Mouse (Mus musculus) layer of hippocampus, adult 18-20 months (tissue): ENCODE data around the gene Gripap1. TPM values are rescaled to one million over a fixed set of nuclear protein-coding genes. Genes with fewer than 3 reads are reported as not detected.

Source experiments
- DNase-seq, 2 experiments: peaks; one replicate each; pipeline ENCODE4 v3.0.0; 2022; ENCODE audit warnings: low spot score in 2 of 2
- microRNA-seq, 2 experiments: library from miRNA; unstranded; fragments of <30 nt; microRNA quantifications; one replicate each; pipeline ENCODE4 v1.2.0; 2021
- total RNA-seq, 2 experiments: library from RNA; stranded (reverse); gene quantifications; 2 replicates each; pipeline ENCODE4 v1.2.3; 2021

Gene Gripap1
- total RNA-seq, 2 experiments from 2014 or later: 95.3 to 105 TPM

GRCm38 (mm10) chrX:7867141-7867540 lies 77.6 kb downstream of the Gripap1 start:
- no peak for DNase-seq

GRCm38 (mm10) chrX:7868506-7868905 lies 78.9 kb downstream of the Gripap1 start:
- no peak for DNase-seq

- no peak for DNase-seq
These were observed 80.3 kb downstream of the Gripap1 start for GRCm38 (mm10) chrX:7869826-7870225.

Small RNA genes lying within 50 kb of the gene (microRNA-seq; reads per million reads assigned to microRNA genes)
- gene Mir1198: 67.3 to 68.8 reads per million in 2 experiments

Other genes starting within 250 kb of the Gripap1 start
- not detected for gene Foxp3, start 216.1 kb upstream of the Gripap1 start, total RNA-seq
- 10 to 100 TPM; 20.0 to 22.5 TPM for gene Ppp1r3f, start 215.5 kb upstream of the Gripap1 start, total RNA-seq
- gene Ccdc22, start 184.2 kb upstream of the Gripap1 start, total RNA-seq: 10 to 100 TPM; 23.7 to 24.5 TPM
- gene Cacna1f, start 182.7 kb upstream of the Gripap1 start, total RNA-seq: not detected
- gene Syp, start 151.3 kb upstream of the Gripap1 start, total RNA-seq: 1,000 to 10,000 TPM; 1,783 to 1,871 TPM
- 1 to 10 TPM; 1.5 TPM for gene Prickle3, start 132.5 kb upstream of the Gripap1 start, total RNA-seq
- 1 to 10 TPM; 3.9 to 5.1 TPM for gene Plp2, start 118.4 kb upstream of the Gripap1 start, total RNA-seq
- gene Magix, start 108.5 kb upstream of the Gripap1 start, total RNA-seq: under 1 TPM in 1 of 2 experiments, not detected in 1; 0.41 TPM
- gene Gpkow, start 92.6 kb upstream of the Gripap1 start, total RNA-seq: 10 to 100 TPM; 36.5 to 37.4 TPM
- 10 to 100 TPM; 61.6 to 67.4 TPM for gene Wdr45, start 75.4 kb upstream of the Gripap1 start, total RNA-seq
- under 1 TPM in 1 of 2 experiments, not detected in 1; 0.41 TPM for gene Gm45208, start 67.5 kb upstream of the Gripap1 start, total RNA-seq
- 100 to 1,000 TPM in 1 of 2 experiments, 10 to 100 TPM in 1; 97.3 to 100 TPM for gene Praf2, start 61.3 kb upstream of the Gripap1 start, total RNA-seq
- gene Ccdc120, start 38.9 kb upstream of the Gripap1 start, total RNA-seq: 10 to 100 TPM; 17.6 to 21.5 TPM
- gene Tfe3, start 27.2 kb upstream of the Gripap1 start, total RNA-seq: 10 to 100 TPM; 33.7 to 38.7 TPM
- 1 to 10 TPM; 7.0 to 8.9 TPM for gene Kcnd1, start 32.5 kb downstream of the Gripap1 start, total RNA-seq
- 10 to 100 TPM; 75.3 to 87.4 TPM for gene Otud5, start 51.6 kb downstream of the Gripap1 start, total RNA-seq
- 10 to 100 TPM; 49.3 to 58.8 TPM for gene Pim2, start 88.5 kb downstream of the Gripap1 start, total RNA-seq
- 10 to 100 TPM; 38.9 to 45.9 TPM for gene Slc35a2, start 94.3 kb downstream of the Gripap1 start, total RNA-seq
- 10 to 100 TPM; 93.4 to 96.7 TPM for gene Pqbp1, start 109.5 kb downstream of the Gripap1 start, total RNA-seq
- 10 to 100 TPM; 21.9 to 23.8 TPM for gene Timm17b, start 109.6 kb downstream of the Gripap1 start, total RNA-seq
- not detected for gene Gm10491, start 118.1 kb downstream of the Gripap1 start, total RNA-seq
- gene Gm10490, start 119.8 kb downstream of the Gripap1 start, total RNA-seq: not detected
- gene Pcsk1n, start 130.1 kb downstream of the Gripap1 start, total RNA-seq: 100 to 1,000 TPM; 437 to 442 TPM
- gene Eras, start 138.8 kb downstream of the Gripap1 start, total RNA-seq: not detected
- 10 to 100 TPM; 41.6 to 43.5 TPM for gene Hdac6, start 158.1 kb downstream of the Gripap1 start, total RNA-seq
- gene Gata1, start 188.3 kb downstream of the Gripap1 start, total RNA-seq: not detected
- under 1 TPM in 1 of 2 experiments, not detected in 1; 0.84 TPM for gene Glod5, start 228.7 kb downstream of the Gripap1 start, total RNA-seq